Mouse (Mus musculus) heart, adult 8-10 months (tissue): ENCODE data around the gene Ptpn13. TPM values are rescaled to one million over a fixed set of nuclear protein-coding genes. Genes with fewer than 3 reads are reported as not detected.

ENCODE experiments used
- DNase-seq: peaks from one replicate; pipeline ENCODE4 v3.0.0; 2022; ENCODE audit warnings: low spot score
- total RNA-seq, 4 experiments: library from RNA; stranded (reverse); gene quantifications; 2 replicates each; pipeline ENCODE4 v1.2.4; 2022

Gene Ptpn13
- total RNA-seq, 4 experiments from 2014 or later, result 4.8 to 6.8 (median 5.6) TPM

DNA sequence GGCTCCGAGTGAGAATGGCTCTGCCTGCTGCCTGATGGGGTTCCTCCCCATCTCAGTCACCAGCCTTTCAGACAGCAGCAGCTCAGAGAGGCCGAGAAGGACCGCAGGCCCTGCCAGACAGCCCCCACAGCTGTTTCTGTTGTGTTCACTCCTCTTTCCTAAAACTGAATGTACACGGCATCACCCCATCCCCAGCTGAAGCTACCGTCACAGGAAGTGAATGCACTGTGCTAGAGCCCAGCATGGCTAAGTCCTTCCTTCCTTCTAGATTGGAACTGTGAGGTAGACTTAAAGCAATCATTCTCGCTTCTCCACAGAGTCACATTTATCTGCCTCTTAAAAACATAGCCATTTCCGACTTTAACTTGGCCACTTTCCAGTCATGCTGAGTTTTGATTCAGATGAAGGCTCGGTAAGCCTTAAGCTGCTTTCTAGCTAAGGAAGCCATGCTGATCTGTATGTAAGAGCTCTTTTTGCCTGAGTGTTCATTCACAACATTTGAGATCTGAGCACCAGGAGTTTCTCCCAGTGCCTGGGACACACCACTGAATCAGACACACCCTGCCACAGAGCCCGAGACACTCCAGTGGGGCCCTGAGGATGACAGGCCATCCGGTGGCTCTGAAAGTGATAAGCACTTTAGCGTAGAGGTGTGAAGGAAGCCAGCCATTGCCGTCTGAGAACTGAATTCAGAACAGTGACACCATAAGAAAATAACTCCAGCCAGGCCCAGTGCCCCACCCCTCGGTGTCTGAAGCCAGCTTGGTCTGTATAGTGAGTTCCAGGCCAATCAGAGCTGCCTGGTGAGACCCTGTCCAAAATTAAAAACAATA lies 170.6 kb downstream of the Ptpn13 start:
- DNase-seq, result no peak

GRCm38 (mm10) chr5:103596467-103597146 lies 171.6 kb downstream of the Ptpn13 start:
- DNase-seq, result no peak

DNA sequence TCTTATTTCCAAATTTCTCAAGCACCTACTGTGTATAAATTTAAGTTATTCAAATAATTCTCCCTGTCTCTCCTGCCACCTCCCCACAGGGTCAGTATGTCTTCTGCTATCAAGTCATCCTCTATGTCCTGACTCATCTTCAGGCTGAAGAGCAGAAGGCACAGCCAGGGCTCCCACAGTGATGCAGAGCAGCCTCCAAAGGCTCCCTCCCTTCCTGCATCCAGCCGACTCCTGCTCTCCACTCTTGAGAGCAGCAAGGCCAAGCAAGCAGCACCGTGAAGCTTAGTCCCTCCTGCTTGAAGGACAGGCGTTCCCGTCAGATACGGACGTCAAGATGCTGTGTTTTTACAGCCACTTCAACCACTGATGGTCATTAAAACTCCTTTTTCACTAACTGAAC lies 172.6 kb downstream of the Ptpn13 start:
- DNase-seq, result no peak

GRCm38 (mm10) chr5:103598264-103598663 lies 173.3 kb downstream of the Ptpn13 start:
- no peak for DNase-seq

GRCm38 (mm10) chr5:103598881-103599280 lies 173.9 kb downstream of the Ptpn13 start:
- no peak for DNase-seq

- DNase-seq, result no peak
Measured at GRCm38 (mm10) chr5:103603115-103603893, 178.3 kb downstream of the Ptpn13 start.

GRCm38 (mm10) chr5:103605707-103606106 lies 180.7 kb downstream of the Ptpn13 start:
- DNase-seq, result no peak

DNA sequence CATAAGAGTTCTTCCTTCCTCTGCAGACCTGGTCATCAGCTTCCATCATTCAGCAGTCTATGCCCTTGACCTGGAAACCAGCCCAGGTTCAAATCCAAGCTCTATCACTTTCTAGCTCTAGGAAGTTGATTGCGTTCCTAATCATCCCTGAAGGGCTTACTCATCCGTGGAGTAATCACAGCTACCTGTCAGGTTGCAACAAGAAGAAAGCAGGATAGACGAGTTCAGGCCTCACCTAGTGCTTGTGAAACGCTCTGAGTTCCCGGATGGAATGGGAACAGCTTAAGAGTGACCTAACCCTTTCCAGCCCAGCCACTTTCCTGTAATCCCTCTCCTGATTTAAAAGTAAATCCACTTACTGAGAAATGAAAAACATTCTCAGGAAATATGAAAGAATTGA lies 185.2 kb downstream of the Ptpn13 start:
- DNase-seq, result no peak

DNA sequence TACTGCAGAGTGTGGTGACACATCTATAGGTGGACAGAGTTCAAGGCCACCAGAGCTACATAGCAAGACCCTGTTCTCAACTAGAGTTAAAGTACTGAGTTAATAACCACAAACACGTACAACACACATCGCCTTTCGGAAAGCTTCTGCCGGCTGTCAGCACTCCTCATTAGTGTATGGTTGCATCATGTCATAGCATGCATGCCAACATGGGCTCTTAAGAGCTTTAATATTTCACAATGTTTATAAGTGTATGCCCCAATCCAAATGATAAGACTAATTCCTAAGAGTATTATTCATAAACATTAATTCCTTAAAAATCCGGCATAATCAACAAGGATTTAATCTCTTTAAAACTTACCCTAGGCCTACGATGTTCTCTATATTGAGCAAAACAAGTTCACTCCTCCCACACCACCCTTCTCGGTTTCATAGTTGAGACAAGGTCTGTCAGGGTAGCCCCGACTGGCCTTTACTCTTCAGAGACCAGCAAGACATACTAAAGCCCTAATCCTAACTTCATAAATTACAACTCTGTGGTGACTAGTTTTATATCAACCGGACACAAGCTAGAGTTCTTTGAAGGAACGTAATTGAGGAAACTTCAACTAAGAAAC lies 186.0 kb downstream of the Ptpn13 start:
- no peak for DNase-seq

DNA sequence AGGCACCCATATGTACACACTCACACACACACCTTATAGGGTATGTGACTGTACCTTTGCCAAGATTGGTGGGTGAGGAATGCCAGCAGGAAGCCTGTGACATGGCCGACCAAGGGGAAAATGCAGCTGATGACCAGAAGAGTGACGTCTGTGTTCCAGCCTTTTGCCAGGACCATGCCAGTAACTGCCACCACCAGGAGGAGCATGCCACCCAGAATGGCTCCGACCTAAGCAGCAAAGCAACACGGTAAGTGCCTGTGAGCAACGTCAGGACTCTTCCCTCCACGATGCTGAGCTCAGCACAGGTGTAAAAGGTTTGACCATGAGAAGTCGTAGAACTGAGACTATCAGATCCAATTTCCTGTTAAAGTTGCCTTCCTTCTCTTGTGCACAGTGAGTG lies 187.3 kb downstream of the Ptpn13 start:
- no peak for DNase-seq

- no peak for DNase-seq
Measured at GRCm38 (mm10) chr5:103614356-103614755, 189.4 kb downstream of the Ptpn13 start.

GRCm38 (mm10) chr5:103617191-103617590 lies 192.2 kb downstream of the Ptpn13 start:
- no peak for DNase-seq

GRCm38 (mm10) chr5:103620301-103620973 lies 195.4 kb downstream of the Ptpn13 start:
- DNase-seq, result peak; percentile 55

DNA sequence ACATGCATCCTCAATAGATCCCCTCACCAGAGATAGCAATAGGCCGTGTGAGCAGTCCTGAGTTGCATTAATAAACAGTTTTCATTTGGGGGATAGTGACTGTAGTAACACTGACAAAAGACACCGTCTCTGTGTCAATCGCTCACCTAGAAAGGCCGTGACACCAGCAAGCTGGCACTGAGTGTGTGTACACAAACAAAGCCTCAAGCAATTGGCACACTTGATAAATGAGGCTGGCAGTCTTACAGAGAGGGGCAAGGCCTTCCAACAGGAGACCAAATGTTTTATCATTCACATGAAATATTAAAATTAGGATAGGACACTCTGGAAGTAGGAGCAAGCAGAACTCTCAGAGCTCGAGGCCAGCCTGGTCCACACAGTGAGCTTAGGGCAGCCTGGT lies 197.3 kb downstream of the Ptpn13 start:
- DNase-seq, result no peak

DNA sequence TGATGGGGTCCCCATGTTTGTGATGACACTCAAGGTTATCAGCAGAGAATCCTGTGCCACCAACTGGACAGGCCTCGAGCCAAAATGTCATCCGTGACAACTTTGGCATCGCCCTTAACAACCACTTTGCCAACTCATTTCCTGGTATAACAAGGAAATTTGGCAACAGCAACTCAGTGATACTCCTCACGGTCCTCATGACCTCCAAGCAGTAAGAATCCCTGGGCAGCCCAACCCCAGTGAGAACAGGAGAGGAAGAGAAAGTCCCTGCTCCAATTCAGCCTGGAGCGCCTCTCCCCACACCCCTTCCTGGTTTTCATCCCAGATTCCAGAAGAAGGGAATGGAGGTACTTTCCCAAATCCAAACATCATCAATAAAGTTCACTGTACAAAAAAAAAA lies 199.8 kb downstream of the Ptpn13 start:
- DNase-seq, result no peak

GRCm38 (mm10) chr5:103628499-103628898 lies 203.5 kb downstream of the Ptpn13 start:
- no peak for DNase-seq

DNA sequence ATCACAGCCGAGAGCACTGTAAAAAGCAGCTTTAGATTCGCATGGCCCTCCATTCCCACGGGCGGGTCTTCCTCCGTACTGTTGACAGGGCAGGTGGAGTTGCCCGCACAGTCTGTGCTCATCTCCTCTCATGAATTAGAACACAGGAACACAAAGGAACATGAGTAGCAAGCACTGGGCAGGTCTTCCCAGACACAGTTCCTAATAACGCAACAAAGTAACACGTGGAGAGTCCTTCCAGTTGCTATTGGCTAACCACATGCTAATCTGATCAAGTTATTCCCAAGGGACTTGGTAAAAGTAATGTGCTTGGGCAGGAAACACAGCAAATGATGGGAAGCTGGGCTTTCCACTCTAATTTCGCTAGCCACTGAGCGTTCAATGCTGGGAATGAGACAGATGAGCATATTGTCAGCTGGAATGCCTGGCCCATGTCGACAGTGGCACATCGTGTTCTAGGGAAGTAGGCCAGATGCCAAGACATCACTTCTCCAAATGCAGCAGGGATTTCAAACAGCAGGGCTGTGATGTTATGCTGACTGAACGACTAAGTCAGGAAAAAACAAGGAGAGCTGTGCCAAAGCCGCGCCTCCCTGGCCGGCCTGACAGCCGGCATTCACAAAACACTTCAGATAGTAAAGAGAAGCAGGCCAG lies 204.2 kb downstream of the Ptpn13 start, which contains the start of gene Slc10a6:
Gene Slc10a6, minus strand, starts transcription at position 293 of the 654 bp plus-strand sequence.
- DNase-seq, result peak; percentile 97

DNA sequence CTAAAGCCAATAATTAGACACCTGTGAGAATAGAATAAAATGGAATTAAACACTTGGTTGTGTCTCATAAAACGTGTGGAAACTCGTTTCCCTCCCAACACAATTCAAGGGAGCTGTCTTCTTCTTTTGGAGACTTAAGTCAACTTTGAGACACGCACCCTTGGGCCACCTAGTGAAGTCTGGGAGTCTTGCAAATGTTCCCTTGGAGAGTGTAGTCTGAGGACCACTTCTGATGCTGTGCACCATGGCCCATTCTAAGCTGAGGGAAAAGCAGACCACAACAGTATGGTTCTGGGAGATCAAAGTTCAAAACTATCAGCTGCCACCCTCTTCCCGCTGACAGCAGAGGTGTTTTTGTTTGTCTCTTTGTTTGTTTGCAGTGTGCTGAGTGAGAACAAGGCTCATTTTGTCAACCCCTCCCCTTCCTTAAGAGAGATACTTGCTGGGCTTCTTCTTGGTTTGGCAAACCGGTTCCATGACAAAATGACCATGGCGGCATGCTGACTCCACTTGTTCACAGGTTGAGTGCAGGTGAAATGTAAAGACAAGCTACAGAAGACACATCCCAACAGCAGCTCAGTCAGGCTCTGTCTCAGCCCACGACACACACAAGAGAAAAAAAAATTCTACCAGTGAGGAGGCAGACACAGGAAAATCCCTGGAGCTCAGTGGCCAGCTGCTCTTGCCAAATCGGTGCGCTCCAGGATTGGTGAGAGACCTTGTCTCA lies 205.0 kb downstream of the Ptpn13 start:
- no peak for DNase-seq

DNA sequence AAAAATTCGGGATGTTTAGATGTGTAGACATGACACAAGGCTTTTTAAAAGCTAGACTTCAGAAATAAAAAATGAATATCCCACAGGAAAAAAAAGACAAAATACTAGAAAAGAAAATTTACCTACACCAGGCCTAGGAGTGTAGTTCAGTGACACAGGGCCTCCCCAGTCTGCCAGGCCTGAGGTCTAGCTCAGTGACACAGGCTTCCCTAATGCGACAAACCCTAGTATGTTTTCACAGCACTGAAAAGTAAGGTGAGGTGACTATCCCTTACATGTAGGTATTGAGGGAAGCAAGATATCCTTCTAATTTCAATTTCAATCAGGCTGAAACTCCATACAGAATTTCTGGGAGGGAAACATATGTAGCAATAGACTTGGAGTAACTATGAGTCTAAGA lies 212.2 kb downstream of the Ptpn13 start:
- DNase-seq, result no peak

- DNase-seq, result no peak
Measured at GRCm38 (mm10) chr5:103644167-103644566, 219.2 kb downstream of the Ptpn13 start.
